Mouse (Mus musculus): ENCODE measurements around the gene Prkn. TPM values are rescaled to one million over a fixed set of nuclear protein-coding genes. Genes with fewer than 3 reads are reported as not detected.
A peak's percentile ranks its signal among the peaks of the same experiment; 100 is the strongest.

Gene Prkn
- total and polyA plus RNA-seq, 3 experiments: 4.8 to 8.8 (median 6.3) TPM

GRCm38 (mm10) chr17:11532748-11533147, 692.6 kb downstream of the Prkn start:
- no peak for DNase-seq

GRCm38 (mm10) chr17:11533835-11534234, 693.7 kb downstream of the Prkn start:
- DNase-seq: no peak

- DNase-seq: no peak
Observed at GRCm38 (mm10) chr17:11538826-11539225, 698.6 kb downstream of the Prkn start.

GRCm38 (mm10) chr17:11541928-11542623, 701.9 kb downstream of the Prkn start:
- DNase-seq: no peak

- DNase-seq: no peak
Observed at GRCm38 (mm10) chr17:11550562-11550961, 710.4 kb downstream of the Prkn start.

- DNase-seq: no peak
Observed at GRCm38 (mm10) chr17:11565681-11566080, 725.5 kb downstream of the Prkn start.

- DNase-seq: no peak
Observed at GRCm38 (mm10) chr17:11570392-11570791, 730.2 kb downstream of the Prkn start.

GRCm38 (mm10) chr17:11573666-11574065, 733.5 kb downstream of the Prkn start:
- no peak for DNase-seq

GRCm38 (mm10) chr17:11585491-11585890, 745.3 kb downstream of the Prkn start:
- DNase-seq: peak; percentile 72

GRCm38 (mm10) chr17:11607931-11608330, 767.7 kb downstream of the Prkn start:
- DNase-seq: no peak

GRCm38 (mm10) chr17:11611459-11611858, 771.3 kb downstream of the Prkn start:
- peak; percentile 54 for DNase-seq

GRCm38 (mm10) chr17:11612801-11613531, 772.8 kb downstream of the Prkn start:
- no peak for DNase-seq

GRCm38 (mm10) chr17:11617552-11617951, 777.4 kb downstream of the Prkn start:
- no peak for DNase-seq

- DNase-seq: no peak
Observed at GRCm38 (mm10) chr17:11618886-11619590, 778.9 kb downstream of the Prkn start.

GRCm38 (mm10) chr17:11620770-11621169, 780.6 kb downstream of the Prkn start:
- DNase-seq: no peak

GRCm38 (mm10) chr17:11621492-11621891, 781.3 kb downstream of the Prkn start:
- DNase-seq: peak; percentile 15

GRCm38 (mm10) chr17:11626306-11626705, 786.1 kb downstream of the Prkn start:
- DNase-seq: no peak

GRCm38 (mm10) chr17:11635121-11635520, 794.9 kb downstream of the Prkn start:
- DNase-seq: no peak

- DNase-seq: no peak
Observed at GRCm38 (mm10) chr17:11637642-11638041, 797.5 kb downstream of the Prkn start.

- no peak for DNase-seq
Observed at GRCm38 (mm10) chr17:11638451-11638850, 798.3 kb downstream of the Prkn start.

GRCm38 (mm10) chr17:11639786-11640185, 799.6 kb downstream of the Prkn start:
- DNase-seq: no peak

- no peak for DNase-seq
Observed at GRCm38 (mm10) chr17:11642328-11642727, 802.1 kb downstream of the Prkn start.

- DNase-seq: no peak
Observed at GRCm38 (mm10) chr17:11644016-11644415, 803.8 kb downstream of the Prkn start.
